Mouse (Mus musculus): Measurements from ENCODE around the gene Tssk3. TPM values are rescaled to one million over a fixed set of nuclear protein-coding genes. Genes with fewer than 3 reads are reported as not detected.
"Not testable (repeated sequence)": the region's sequence is repeated elsewhere in the genome, so short reads cannot be mapped to it uniquely, and the experiment has no call there.

The Tssk3 gene
- polyA plus RNA-seq (2012; rRNA removed), result 0.10 TPM in 1 of 2 replicates, not detected in the other

DNA sequence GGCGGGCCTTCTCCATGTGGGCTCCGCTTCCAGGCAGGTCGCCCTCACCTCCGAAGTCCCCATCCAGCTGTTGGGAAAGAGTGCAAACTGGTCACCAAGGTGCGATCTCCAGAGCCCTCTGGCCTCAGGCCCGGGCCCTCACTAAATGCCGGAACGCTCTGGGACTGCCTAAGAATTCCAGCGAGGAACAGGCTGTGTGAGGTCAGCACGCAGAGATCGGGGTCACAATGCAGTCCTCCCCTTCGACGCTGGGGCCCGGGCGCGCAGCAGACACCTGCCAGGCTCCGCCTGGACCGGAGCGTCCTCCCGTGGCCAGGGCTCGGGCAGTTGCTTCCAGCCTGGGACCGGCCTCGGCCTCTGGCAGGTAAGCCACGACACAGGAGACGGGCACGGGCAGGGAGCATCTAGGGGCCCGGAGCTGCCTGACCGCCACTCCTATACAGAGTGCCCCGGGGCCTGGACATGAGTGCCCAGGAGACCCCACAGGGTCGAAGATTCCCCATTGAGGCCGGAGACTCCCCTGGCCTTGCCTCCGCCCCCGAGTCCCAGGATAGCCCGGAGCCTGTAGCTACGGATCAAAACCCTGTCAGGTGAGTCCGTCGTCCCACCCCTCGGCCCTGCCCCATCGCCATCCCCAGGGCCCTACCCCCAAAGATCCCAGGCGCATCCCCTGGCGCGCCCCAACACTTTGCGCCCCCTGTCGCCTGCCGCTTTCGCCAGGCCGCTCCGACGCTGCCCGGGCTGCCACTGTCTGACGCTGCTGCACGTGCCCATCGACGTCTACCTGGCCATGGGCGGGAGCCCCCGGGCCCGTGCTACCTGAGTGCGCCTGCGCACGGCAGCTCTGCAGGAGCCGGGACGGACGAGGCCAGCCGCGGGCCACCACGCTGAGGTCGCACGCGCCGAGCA lies at the start of gene Tssk3, which contains the start of gene Fam229a:
Gene Tssk3, minus strand, starts transcription at position 51 of the 909 bp plus-strand sequence.
Gene Fam229a, plus strand, starts transcription at position 219 of the 909 bp plus-strand sequence.
- 0 out of 2 replicates have a peak, but pooled peaks cover 8% of the 10 kb centered on the region for H3K4me1 ChIP-seq (ENCODE audit: control insufficient read depth, insufficient read depth, low read length)
- peak; percentile 38 for DNase-seq
- TF ChIP-seq POLR2A (IDR thresholded peaks at IDR 0.05; ENCODE audit: low read depth, low read length) (no peak), CTCF (conservative IDR thresholded peaks at IDR 0.05; ENCODE audit: insufficient read depth, insufficient read length, low read depth, low read length) (0 out of 2 replicates have a peak, but pooled peaks have one; percentile 5)
- peak within 1 kb of the TSS; percentile 12 for H3K4me3 ChIP-seq (ENCODE audit: insufficient read depth, low read depth, low read length)
- H3K36me3 ChIP-seq (ENCODE audit: control insufficient read depth, insufficient read depth, low read length), result no peaks in the 10 kb centered on the region; the same call in 1 of the 2 replicates
- no peaks in the 10 kb centered on the region for H3K27me3 ChIP-seq (replicated peaks; ENCODE audit: control insufficient read depth, insufficient read depth, low read length)
- WGBS, result 9% methylated on average over 70 of the region's 70 CpGs
- H3K27ac ChIP-seq (ENCODE audit: insufficient read depth, low read depth, low read length), result no peak within 1 kb of the TSS

DNA sequence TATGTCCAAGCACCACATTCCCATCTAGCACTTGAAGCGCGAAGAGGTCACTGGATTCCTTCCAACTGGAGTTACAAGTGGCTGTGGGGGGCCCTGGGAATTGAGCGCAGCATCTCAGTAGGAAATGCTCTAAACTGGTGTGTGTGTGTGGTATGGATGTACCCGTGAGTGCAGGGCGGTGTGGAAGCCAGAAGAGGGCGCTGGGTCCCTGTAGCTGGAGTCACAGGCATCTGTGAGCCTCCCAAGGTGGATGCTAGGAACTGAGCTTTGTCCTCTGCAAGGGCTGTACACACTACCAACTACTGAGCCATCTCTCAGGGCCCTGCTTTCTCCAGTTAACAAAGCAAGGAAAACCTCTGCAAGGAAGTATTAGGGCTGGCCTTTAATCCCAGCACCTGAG lies 49.2 kb upstream of the Tssk3 start:
- Histone ChIP-seq H3K4me1 (ENCODE audit: control insufficient read depth, insufficient read depth, low read length) (peaks cover 13% of the 10 kb centered on the region; the same call in 1 of the 2 replicates), H3K36me3 (ENCODE audit: control insufficient read depth, insufficient read depth, low read length) (no peaks in the 10 kb centered on the region), H3K4me3 (ENCODE audit: insufficient read depth, low read depth, low read length) (no peak overlapping the region), H3K27ac (ENCODE audit: insufficient read depth, low read depth, low read length) (no peak overlapping the region), H3K27me3 (replicated peaks; ENCODE audit: control insufficient read depth, insufficient read depth, low read length) (no peaks in the 10 kb centered on the region)
- DNase-seq, result peak; percentile 42
- WGBS, result 72% methylated on average over 6 of the region's 6 CpGs
- TF ChIP-seq CTCF (conservative IDR thresholded peaks at IDR 0.05; ENCODE audit: insufficient read depth, insufficient read length, low read depth, low read length) (peak; percentile 62), POLR2A (IDR thresholded peaks at IDR 0.05; ENCODE audit: low read depth, low read length) (no peak)

DNA sequence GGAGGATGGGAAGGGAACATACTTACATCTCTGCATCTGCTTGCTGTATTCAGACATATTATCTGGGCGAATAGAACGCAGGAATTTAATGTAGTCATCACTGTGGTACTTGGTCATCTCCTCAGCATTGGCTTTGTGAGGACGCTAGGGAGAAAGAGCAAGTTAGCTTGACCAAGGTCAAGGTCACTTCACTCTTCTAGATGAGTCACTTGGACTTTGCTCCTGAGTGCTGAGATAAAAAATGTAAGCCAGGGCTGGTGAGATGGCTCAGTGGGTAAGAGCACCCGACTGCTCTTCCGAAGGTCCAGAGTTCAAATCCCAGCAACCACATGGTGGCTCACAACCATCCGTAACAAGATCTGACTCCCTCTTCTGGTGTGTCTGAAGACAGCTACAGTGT lies 38.1 kb upstream of the Tssk3 start:
- H3K4me3 ChIP-seq (ENCODE audit: insufficient read depth, low read depth, low read length); H3K4me1 ChIP-seq (ENCODE audit: control insufficient read depth, insufficient read depth, low read length); H3K36me3 ChIP-seq (ENCODE audit: control insufficient read depth, insufficient read depth, low read length); H3K27ac ChIP-seq (ENCODE audit: insufficient read depth, low read depth, low read length); H3K27me3 ChIP-seq (replicated peaks; ENCODE audit: control insufficient read depth, insufficient read depth, low read length); DNase-seq: not testable (repeated sequence)
- 70% methylated on average over 6 of the region's 6 CpGs for WGBS

DNA sequence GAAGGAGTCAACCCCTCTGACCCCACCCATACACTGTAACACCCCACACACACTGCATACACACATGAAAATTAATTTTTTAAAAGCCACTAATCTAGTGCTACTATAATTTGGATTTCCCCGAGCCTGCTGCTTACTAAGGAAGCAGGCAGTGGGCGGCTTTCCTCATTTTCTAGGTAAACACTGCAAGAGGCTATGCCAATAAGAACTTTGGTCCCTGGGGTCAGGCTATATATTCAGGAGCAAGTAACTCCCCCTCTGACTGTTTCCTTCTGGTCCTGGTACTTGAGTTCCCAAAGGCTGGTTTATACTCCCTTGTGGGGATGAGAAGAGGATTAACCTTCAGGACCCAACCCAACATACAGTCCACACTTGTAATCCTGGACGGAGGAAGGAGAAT lies 35.1 kb upstream of the Tssk3 start:
- no peak for DNase-seq
- 72% methylated on average over 3 of the region's 3 CpGs for WGBS
- Histone ChIP-seq H3K36me3 (ENCODE audit: control insufficient read depth, insufficient read depth, low read length) (no peaks in the 10 kb centered on the region; the same call in 1 of the 2 replicates), H3K27ac (ENCODE audit: insufficient read depth, low read depth, low read length) (no peak overlapping the region), H3K4me1 (ENCODE audit: control insufficient read depth, insufficient read depth, low read length) (no peaks in the 10 kb centered on the region), H3K27me3 (replicated peaks; ENCODE audit: control insufficient read depth, insufficient read depth, low read length) (no peaks in the 10 kb centered on the region), H3K4me3 (ENCODE audit: insufficient read depth, low read depth, low read length) (no peak overlapping the region)
- no peak for TF ChIP-seq CTCF (conservative IDR thresholded peaks at IDR 0.05; ENCODE audit: insufficient read depth, insufficient read length, low read depth, low read length)
- no peak for TF ChIP-seq POLR2A (IDR thresholded peaks at IDR 0.05; ENCODE audit: low read depth, low read length)

DNA sequence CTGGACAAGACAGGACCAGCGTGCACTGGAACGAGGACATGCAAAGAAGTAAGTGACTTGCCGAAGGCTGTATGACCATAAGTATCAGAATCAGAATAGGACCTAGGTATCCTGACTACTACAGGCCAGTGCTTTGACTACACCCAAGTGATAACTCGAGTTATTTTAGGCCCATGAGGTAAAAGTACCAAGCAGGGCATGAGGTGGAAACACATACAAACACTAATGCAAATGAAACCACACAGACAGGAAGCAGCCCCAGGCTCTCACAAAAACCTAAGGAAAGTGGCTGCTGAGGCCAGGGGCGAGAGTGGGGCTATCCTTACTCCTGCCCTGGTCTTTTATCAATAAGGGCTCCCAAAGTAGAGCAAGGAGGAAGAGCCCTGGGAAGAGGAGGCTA lies 34.5 kb upstream of the Tssk3 start:
- 87% methylated on average over 5 of the region's 5 CpGs for WGBS
- Histone ChIP-seq H3K27ac (ENCODE audit: insufficient read depth, low read depth, low read length) (no peak overlapping the region), H3K36me3 (ENCODE audit: control insufficient read depth, insufficient read depth, low read length) (no peaks in the 10 kb centered on the region; the same call in 1 of the 2 replicates), H3K4me3 (ENCODE audit: insufficient read depth, low read depth, low read length) (no peak overlapping the region), H3K27me3 (replicated peaks; ENCODE audit: control insufficient read depth, insufficient read depth, low read length) (no peaks in the 10 kb centered on the region), H3K4me1 (ENCODE audit: control insufficient read depth, insufficient read depth, low read length) (no peaks in the 10 kb centered on the region)
- TF ChIP-seq POLR2A (IDR thresholded peaks at IDR 0.05; ENCODE audit: low read depth, low read length) (no peak), CTCF (conservative IDR thresholded peaks at IDR 0.05; ENCODE audit: insufficient read depth, insufficient read length, low read depth, low read length) (no peak)
- DNase-seq, result no peak

DNA sequence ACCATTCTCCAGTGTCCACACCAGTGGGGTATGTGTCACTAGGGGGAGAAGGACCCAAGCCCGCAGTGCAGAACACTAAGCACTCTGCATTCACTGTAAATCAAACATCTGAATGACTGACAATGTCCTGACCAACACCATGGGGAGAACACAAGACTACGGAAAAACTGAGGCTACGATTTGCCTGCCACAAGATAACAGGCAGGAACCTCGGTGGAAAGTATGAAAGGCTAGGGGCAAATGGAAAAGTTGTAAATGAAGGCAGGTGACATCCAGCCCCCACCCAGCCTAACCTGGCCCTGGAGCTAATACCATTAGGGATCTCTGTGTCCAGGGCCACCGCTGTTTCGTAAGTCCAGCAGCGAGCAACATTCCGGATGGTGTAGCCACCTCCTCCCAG lies 27.7 kb upstream of the Tssk3 start:
- Histone ChIP-seq H3K27me3 (replicated peaks; ENCODE audit: control insufficient read depth, insufficient read depth, low read length) (0 out of 2 replicates have a peak, but pooled peaks cover 2% of the 10 kb centered on the region), H3K4me1 (ENCODE audit: control insufficient read depth, insufficient read depth, low read length) (no peaks in the 10 kb centered on the region), H3K36me3 (ENCODE audit: control insufficient read depth, insufficient read depth, low read length) (no peaks in the 10 kb centered on the region), H3K4me3 (ENCODE audit: insufficient read depth, low read depth, low read length) (no peak overlapping the region), H3K27ac (ENCODE audit: insufficient read depth, low read depth, low read length) (no peak overlapping the region)
- 83% methylated on average over 8 of the region's 8 CpGs for WGBS
- no peak for TF ChIP-seq CTCF (conservative IDR thresholded peaks at IDR 0.05; ENCODE audit: insufficient read depth, insufficient read length, low read depth, low read length)
- no peak for DNase-seq

DNA sequence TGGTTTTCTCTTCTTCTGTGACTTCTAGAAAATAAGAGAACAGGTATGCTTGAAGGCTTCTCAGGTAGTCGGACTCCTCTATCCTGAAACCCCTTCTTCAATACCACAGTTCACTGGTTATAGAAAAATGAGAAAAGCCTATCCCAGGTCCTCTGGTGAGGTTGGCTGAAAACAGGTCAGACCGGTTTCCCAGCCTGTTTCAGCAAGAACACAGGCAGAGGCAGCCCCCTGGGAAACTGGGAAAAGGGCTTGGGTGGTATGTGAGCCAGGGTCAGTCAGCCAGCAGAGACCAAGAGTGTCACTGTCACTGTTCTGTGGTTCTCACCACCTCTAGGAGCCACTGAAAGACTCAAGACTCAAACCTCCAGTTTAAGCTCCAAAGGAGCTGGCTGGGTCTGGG lies 26.1 kb upstream of the Tssk3 start:
- 32% methylated on average over 2 of the region's 2 CpGs for WGBS
- peak overlapping the region; percentile 72 for H3K27ac ChIP-seq (ENCODE audit: insufficient read depth, low read depth, low read length)
- DNase-seq, result peak; percentile 68

More for the DNA sequence above, 26.1 kb upstream of the Tssk3 start:
- 0 out of 2 replicates have a peak, but pooled peaks cover 2% of the 10 kb centered on the region for H3K27me3 ChIP-seq (replicated peaks; ENCODE audit: control insufficient read depth, insufficient read depth, low read length)
- no peaks in the 10 kb centered on the region for H3K4me1 ChIP-seq (ENCODE audit: control insufficient read depth, insufficient read depth, low read length)
- H3K36me3 ChIP-seq (ENCODE audit: control insufficient read depth, insufficient read depth, low read length), result no peaks in the 10 kb centered on the region
- H3K4me3 ChIP-seq (ENCODE audit: insufficient read depth, low read depth, low read length), result no peak overlapping the region
- no peak for TF ChIP-seq CTCF (conservative IDR thresholded peaks at IDR 0.05; ENCODE audit: insufficient read depth, insufficient read length, low read depth, low read length)
